Mouse (Mus musculus) gastrocnemius, adult 18-20 months (tissue): Measurements from ENCODE around the gene Prkag2. TPM values are rescaled to one million over a fixed set of nuclear protein-coding genes. Genes with fewer than 3 reads are reported as not detected.
A peak's percentile ranks its signal among the peaks of the same experiment; 100 is the strongest.

Experiments
- DNase-seq: peaks from one replicate; pipeline ENCODE4 v3.0.0; 2021; ENCODE audit warnings: low spot score
- total RNA-seq, 2 experiments: library from RNA; stranded (reverse); gene quantifications; 2 replicates each; pipeline ENCODE4 v1.2.3; 2021

Gene Prkag2
- total RNA-seq, 2 experiments from 2014 or later: 6.7 to 9.9 TPM

DNA sequence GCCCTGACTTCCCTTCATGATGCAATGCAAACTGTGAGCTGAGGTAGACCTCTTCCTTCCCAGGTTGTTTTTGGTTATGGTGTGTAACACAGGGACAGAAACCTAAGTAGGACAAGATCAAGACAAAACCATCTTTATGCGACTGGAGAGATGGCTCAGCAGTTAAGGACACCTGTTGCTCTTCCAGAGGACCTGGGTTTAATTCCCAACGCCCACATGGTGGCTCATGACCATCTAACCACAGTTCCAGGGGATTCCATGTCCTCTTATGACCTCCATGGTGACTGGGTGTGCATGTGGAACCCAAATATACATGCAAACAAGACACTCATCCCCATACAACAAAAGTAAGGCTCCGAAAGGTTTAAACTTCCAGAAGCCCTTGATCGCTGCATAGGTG, 171.6 kb downstream of the Prkag2 start:
- DNase-seq: no peak

DNA sequence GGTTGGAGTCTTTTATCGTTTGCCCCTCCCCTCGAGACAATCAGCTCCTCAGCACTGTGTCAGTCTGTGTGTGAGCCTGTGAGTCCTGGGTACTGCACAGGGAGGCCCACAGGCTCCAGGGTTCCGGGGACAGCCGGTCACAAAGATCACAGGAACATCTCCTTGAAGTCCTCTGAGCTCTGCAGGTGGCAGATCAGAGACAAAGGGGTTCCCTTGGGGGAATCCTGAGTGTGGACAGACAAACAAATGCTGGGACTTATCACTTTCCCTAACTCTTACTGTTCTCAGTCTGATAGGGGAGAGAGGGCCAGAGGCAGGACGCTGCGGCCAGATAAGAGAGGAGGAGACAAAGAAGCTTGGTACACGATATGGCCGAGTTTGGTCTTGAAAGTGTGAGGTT, 172.7 kb downstream of the Prkag2 start:
- no peak for DNase-seq

DNA sequence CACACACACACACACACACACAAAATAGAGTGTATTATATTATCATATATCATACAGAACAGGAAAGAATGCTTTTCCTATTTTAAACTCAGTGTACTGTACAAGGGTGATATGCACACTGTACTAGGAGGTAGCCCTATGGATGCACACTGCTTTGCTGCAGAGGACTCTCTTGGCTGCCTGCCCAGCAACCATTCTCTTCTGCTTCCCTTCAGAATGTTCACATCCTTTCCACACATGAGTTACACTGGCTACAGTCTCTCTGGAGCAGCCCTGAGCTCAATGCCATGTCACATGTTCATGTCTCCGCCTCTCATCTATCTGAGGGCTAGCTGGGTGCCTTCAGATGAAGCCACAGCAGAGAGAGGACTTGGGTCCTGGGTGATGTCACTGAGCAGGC, 181.3 kb downstream of the Prkag2 start:
- DNase-seq: no peak

DNA sequence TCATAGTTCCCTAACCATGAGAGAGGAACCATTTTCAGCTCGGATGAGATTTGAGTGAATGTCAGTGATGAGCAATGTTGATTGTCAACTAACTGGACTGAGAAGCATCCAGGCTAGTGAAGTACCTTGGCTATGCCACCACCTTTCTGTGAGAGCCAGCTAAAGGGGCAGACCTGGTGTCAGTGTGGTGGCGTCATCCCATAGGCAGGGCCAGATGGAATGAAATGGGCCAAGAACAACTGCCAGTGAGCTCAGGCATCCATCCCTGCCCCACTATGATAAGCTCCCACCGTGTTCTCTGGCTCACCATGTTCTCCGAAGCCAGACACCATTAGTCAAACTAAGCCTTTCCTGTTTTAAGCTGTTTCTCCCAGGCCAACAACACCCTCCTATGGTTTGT, 183.9 kb downstream of the Prkag2 start:
- no peak for DNase-seq

DNA sequence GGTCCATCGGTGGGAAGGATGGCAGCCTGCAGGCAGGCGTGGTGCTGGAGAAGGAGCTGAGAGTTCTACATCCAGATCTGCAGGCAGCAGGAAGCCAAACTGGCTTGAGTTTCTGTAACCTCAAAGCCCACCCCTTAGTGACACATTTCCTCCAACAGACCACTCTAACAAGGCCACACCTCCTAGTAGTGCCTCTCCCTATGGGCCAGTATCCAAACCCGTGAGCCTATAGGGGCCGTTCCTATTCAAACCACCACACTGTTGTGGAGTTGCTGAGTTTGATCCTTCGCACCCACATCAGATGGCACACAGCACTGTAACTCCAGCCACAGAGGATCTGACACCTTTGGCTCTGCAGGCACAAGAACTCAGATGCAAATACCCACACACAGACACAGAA, 185.3 kb downstream of the Prkag2 start:
- no peak for DNase-seq

DNA sequence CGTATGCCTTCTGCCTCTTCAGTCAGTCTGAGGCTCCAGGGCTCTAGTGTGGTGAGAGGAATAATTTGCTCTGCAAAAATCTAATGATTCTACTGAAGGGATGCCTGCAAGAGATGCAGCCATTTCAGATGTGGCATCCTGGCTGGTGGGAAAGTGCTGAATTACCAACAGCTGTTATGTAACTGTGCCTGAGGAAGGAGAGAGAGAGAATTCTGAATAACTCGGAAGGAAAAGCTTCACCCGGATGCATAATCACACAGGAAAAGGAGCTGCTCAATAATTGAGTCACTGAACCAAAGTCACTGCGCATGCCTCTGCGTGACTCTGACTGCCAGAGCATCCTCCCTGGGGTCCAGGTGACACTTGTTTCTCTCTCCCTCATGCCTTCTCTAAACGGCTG, 186.8 kb downstream of the Prkag2 start:
- no peak for DNase-seq

DNA sequence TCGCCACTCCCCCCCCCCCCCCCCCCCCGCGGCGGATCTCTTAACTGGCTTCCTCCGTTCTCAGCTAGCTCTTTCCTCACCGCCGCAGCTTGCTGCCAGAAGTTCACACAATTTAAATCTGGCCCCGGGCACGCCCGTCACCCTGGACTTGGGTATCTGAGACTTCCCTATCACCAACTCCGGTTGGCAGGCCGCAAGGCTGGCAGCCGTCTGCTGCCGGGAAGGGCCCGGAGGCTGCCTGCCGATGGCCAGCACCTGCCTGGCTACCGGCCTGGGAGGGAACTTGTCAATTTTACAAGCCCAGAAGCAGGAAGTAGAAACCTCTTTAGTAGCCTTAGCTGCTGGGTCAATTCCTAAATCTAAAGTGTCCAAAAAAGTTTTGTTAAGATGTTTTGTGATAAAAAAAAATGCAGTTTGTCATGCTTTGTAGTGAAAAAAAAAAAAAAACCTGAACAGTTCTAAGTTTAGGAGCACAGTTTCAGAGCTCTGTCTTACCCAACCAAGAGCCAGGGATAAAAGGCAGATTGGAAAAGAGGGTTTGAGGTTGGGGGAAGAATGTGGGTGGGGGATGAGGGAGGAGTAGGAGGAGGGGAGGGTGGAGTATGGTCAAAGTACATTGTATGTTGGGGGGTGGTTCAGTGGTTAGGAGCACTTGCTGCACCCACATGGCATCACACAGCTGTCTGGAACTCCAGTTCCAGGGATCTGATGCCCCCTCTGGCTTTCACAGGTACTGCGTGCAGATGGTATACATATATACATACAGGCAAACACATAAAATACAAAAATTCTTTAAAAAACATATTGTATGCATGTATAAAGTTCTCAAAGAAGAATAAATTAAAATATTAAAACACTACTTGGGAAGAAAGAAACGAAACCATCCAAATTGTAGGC, 191.4 kb downstream of the Prkag2 start:
- DNase-seq: peak; percentile 89

DNA sequence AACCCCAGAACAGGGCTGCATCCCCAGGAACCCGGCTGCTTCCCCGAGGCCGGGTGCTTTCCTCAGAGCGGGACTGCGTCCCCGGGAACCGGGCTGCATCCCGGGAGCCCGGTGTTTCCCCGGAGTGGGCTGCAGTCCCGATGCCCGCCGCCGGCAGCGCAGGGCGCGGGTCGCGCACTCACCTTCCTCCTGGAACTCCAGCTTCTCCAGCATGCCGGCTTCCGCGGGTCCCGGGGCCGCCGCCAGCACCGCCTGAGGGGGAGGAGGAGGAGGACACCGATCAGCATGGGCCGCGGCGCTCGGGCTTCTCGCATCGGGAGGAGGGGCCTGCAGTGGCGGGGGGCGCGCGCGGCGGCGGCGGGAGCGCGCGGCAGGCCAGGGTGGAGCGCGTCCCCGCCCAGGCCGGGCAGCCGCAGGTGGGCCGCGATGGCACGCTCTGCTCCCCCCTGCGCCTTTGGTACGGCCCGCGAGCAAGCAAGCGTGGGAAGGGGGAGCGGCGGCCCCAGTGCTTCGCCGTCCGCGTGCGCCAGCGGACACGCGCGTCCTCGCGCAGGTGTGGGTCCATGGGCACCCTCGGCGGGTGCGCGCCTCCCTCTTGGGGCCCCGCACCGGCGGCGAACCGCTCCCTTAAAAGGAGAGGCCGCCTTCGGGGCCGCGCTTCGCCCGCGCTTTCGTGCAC, 192.2 kb downstream of the Prkag2 start:
- DNase-seq: peak; percentile 75

DNA sequence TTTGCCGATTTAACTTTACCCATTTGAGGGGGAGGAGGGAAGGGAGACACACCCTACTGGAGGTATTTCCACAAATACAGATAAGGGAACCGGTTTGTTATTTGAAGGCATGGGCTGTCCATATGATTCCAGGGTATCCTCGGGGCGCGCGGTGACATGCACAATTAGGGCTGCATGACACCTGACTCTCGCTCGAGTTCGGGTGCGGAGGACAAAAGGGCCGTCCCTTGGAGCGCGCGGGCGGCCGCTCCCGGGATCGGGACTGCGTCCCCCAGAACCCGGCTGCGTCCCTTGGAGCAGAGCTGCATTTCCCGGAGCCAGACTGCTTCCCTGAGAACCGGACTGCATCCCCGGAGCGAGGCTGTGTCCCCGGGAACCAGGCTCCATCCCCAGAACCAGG, 192.7 kb downstream of the Prkag2 start:
- peak; percentile 5 for DNase-seq

DNA sequence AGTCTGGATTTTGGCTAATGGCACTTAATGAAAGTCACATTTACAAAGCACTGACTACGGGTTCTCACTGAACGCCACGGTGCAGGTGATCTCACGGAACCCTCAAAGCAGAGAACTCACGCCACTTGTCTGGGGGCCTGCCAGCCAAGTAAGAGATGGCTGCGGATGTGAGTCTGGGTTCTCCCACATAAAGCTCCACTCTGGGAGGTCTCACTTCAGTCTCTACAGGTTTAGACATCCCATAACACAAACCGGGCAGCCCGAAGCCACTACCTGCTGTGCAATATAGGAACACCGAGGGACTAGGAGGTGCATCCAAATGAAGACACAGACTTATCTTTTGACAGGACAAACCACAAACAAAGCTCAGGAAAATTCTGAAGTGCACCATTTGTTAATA, 193.6 kb downstream of the Prkag2 start:
- DNase-seq: no peak

DNA sequence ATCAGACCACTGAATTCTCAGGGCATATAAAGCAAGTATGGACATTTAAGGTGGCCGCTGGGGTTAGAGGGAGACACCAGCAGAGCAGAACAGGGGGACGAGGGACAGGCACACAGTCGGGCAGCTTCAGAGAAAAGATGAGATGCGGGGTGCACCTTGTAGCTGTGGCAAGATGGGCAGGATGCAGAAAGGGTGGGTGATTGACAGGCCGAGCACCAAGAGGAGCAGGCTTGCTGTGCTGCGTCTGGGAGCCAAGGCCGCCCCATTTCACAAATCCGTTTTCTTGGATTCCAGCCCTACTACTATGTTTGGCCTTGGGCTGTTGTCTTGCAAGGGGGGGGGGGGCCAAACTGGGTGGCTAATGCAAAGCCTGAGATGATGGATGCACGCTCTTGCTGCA, 195.5 kb downstream of the Prkag2 start:
- DNase-seq: no peak

DNA sequence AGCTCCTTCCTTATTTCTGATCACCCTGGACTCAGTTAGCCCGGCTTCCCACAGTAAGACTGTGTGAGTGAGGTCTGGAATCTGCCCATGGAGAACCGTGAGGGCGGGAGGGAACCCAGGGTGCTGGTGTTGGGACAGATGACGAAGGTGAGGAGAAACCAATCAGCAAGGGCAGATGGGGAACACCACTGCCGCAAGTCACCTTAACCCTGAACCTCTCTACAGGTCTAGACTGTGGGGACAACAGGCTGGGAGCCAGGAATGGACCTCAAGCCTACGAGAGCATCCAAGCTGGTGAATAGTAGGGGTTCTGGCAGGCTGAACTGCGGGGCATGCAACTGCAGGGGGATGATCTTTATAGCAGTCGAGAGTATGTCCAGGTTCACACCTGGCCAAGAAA, 196.0 kb downstream of the Prkag2 start:
- DNase-seq: no peak

DNA sequence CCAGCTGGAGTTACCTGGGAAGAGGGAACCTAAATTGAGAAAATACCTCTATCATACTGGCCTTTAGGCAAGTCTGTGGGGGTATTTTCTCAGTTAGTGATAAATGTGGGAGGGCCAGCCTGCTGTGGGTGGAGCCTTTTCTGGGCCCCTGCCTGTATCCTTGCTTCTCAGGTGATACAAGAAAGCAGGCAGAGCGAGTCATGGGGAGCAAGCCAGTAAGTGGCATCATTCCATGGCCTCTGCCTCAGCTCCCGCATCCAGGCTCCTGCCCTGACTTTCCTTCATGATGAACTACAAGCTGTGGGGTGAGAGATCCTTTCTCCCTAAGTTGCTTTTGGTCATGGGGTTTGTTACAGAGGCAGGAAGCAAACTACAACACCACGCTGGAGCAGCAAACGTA, 196.4 kb downstream of the Prkag2 start:
- DNase-seq: no peak

DNA sequence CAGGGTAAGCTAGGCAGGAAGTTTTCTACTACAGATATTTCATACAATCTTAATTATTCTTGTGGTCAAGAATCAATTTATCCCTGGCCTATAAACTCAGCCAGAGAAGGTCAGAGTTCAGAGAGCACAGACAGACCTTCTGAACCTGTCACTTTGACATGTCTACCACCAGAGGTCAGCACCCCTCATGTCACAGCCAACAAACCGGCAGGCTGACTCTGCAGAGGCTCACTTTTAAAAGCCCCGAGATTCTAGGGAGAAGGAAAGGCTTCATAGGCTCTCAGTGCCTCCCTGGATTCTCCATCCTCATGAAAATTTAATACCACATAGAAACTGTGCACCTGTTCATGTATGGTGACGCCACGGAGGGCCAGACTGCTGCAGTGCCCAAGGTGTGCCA, 197.6 kb downstream of the Prkag2 start:
- peak; percentile 51 for DNase-seq

DNA sequence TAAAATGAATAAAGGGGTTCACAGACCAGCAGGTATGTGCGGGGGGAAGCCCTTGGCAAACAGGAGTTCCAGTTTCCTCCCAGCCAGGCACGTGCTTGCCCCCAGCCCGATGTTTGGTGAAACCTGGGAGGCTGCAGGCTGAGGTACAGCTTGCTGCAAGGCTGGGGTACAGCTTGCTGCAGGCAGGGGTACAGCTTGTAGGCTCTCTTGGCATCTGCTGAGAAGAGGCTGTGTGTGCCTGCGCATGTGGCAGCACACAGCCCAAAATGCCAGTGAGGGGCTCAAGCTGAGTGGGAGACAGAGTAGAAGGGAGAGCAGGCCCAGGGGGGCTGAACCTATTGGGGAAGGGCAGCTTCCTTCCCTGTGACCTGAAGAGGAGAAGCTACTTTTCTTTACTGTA, 204.8 kb downstream of the Prkag2 start:
- no peak for DNase-seq

DNA sequence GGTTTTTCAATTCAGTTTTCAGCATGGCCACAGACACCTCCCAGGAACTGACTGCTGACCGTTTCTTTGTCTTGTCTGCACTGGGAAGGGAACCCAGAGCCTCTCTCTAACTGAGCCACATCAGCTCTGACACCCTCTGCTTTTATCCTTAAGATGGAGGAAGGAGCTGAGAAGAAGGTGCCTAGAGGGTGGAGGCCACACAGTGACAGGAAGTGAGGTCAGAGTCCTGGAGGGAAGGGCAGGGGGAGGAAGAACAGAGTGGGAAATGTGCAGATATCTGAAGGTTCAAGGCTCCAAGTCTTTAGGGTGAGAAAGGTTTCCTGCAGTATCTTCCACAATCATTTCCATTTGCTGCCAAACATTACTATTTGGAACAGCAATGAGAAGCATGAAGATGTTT, 205.6 kb downstream of the Prkag2 start:
- no peak for DNase-seq

DNA sequence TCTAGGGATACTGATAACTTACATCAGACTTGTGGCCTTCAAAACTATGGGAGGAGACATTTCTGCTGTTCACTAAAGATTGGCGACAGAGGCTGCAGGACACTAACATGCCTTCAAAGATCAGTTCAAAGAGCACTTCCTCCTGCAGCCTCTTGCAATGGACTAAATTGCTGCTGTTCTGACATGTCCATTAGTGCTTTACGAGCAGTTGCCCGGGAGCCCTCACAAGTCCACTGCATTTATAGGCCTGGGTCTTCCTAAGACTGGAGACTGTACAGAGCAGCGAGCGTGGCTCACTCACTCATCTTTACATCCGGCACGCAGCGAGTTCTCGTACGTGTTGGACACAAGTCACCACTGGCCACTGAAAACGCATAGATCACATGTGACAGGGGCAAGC, 208.0 kb downstream of the Prkag2 start:
- DNase-seq: no peak

DNA sequence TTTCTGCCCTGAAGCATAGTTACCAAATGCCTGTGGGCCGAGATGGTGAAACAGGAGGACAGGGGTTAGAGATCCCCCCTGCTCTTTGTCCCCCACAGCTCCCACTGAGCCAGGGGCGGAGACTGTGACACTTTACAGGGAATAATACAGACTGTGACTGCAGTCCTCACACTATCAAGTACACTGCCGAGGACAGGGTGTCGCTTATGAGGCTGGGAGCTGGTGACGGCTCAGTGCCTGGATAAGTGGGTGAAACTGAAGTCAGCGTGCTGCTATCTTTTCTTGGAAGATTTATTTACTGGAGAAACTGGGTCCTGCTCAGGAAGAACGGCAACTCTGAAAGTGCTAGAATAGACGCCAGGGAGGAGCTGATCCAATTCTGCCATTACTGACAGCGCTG, 210.6 kb downstream of the Prkag2 start:
- DNase-seq: no peak

DNA sequence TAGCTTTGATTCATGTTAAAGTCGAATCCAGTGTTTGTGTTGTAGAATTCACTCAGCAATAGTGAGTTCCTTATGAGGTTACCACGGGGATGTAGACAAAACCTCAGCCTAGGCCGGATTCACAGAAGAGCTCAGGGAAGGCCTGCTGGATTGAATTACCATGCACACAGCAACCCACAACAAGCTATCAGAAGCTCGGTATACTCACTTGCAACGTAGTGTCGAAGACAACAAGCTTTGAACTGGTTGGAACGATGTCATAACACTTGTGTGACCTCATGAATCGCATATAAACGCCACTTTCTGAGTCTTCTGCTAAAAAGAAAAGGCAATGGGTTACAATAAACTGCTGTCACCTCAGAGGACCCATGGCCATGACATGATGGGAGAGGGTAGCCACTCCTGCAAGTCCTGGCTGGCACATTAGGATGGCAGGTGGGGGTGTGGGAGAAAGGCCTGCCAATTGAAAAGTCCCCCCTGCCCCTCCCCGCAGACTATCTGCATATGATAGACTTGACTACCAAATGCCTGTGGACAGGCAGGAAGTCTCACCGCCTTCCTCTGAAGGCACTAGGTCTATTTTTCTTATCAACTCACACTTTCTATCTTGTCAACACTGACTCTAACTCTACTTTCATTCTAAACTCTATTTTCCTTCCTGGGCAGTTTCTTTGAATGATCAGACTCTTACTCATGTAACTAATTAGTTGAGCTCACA, 211.4 kb downstream of the Prkag2 start:
- DNase-seq: no peak

DNA sequence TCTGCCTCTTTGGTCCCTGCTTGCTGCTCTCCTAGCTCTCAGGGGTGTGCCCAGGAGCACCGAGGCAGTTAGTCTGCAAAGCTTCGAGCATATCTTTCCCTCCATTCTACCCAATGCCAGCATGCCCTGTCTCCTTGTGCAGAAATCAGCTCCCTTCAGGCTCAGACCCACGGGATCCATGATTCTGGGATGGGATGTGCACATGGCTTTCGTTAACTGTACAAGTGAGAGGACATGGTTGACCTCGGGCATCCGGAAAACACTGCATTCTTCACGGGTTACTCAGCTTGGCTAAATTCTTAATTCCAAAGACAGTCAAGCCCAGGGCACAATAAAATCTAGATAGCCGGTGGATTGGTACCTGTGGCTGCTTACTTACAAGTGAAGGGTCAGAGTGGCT, 213.2 kb downstream of the Prkag2 start:
- DNase-seq: no peak

DNA sequence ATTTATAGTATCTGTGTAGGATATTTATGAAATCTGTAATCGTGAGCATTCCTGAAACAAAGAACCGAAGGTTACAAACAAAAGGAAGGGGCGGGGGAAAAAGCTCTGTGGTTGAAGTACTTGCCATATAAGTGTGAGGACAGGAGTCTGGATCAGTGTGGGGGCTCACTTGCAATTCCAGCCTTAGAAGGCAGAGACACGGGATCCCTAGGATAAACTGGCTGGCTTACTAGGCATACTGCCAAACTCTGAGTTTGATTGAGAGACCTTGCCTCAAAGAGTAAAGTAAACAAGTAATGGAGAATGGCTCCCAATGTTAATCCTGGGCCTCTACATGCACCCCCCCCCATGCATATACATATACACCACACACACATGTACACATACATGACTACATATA, 221.7 kb downstream of the Prkag2 start:
- DNase-seq: no peak

DNA sequence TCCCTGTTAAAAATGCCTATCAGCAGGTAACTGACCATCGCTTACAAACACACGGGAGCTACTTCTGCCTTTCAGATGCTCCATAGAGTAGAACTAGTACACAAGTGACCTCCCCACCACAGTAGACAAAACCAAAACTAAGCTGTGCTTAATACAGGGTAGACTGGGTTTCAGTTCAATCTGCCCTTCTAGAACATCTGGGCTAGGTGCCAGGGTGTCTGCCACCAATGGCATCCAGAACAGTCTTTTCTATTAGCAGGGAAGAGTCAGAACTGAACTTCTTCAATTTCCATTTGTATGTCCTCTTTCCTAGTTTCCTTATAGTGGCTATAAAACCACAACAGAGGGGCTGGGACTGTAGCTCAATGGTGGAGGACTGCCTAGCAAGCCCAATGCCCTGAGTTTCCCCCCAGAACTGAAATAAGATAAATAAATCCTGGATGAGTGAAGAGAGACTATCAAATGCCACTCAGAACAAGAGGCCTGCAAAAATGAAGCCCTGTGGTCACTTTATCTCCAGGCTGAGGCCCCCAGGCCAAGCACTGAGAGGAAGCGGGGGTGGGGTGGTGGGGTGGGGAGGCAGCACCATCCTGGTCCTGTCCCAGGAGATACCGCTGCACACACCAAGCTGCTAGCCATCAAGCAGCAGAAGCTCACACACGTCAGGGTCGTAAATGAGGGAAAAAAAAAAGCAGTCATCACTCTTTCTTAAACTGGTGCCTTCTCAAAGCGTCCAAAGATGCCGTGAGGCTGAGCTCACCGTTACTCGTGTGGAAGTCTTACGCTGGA, 222.4 kb downstream of the Prkag2 start:
- no peak for DNase-seq
